Mouse (Mus musculus): ENCODE data around the gene Caml.
A peak's percentile ranks its signal among the peaks of the same experiment; 100 is the strongest.
"Not testable (repeated sequence)": the region's sequence is repeated elsewhere in the genome, so short reads cannot be mapped to it uniquely, and the experiment has no call there.

Caml gene

GRCm38 (mm10) chr13:55620275-55620674, 2.5 kb upstream of the Caml start:
- no peak for DNase-seq (ENCODE audit: low spot score in 2 of 2)

- not testable (repeated sequence) for DNase-seq (ENCODE audit: low spot score in 2 of 2)
These were observed 603 bp upstream of the Caml start for GRCm38 (mm10) chr13:55622156-55622648.

- DNase-seq (ENCODE audit: low spot score in 2 of 2), result peak in 1 of 2 experiments; percentile 81
These were observed 11.9 kb downstream of the Caml start, which contains the start of gene Ddx46 for GRCm38 (mm10) chr13:55634639-55635127. Gene Ddx46 (plus strand): TSS chr13:55635027.

DNA sequence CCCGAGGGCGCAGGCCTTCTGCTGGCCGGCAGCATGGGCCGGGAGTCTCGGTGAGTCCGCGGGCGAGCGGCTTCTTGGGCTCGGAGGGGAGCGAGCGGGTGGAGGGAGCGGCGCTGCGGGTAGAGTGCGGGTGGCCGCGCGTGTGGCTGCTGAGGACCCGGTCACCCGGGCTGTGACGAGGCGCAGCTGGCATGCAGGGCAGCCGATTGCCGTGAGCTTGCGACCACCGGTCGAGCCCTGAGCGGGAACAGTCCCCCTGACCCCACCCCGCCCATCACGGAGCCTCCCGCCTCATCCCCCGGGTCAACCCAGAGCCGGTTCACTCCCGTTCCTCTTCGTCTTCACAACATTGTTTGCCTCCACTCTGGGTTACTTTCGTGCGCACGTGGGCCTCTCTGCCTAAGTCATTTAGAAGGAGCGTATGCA, 12.4 kb downstream of the Caml start:
- no peak for DNase-seq (ENCODE audit: low spot score in 2 of 2)

DNA sequence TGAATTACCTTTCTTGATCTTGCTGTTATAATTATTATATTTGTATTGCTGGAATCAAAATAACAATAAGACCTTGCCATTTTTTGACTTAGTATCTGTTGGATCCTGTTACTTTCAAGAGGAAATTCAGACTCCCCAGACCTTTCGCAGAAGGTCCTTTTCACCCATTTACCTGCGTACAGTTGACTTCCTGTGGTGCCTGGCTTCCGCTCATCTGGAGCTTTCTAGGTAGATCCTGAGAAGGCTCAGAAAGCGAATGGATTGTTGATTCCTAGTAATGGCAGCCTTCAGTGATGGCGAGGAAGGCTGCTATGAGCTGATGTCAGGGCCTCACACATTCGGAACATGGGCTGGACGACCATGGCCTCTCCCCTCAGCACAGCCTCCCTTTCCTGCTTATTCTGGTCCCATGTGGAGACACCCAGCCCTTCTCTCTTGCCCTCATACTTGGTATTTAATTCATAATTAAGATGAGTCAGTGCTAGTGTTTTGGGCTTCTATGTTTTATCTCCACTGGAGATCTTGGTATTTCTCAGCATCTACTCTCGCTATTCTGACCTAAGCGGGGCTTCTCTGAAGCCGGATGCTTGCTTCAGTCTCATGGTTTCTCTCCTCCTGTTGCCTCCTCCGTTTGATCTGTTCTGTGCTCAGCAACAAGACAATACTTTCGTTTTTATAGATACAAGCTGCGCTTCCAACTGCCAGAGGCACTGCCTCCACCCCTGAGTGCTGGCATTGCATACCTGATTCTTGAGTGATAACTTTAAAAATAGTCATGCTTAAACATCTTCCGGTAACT, 13.6 kb downstream of the Caml start:
- DNase-seq (ENCODE audit: low spot score in 2 of 2), result no peak

- peak in 1 of 2 experiments; percentile 80 for DNase-seq (ENCODE audit: low spot score in 2 of 2)
These were observed 17.7 kb downstream of the Caml start for GRCm38 (mm10) chr13:55640480-55640879.

- no peak for DNase-seq (ENCODE audit: low spot score in 2 of 2)
These were observed 21.7 kb downstream of the Caml start for GRCm38 (mm10) chr13:55644525-55644924.

DNA sequence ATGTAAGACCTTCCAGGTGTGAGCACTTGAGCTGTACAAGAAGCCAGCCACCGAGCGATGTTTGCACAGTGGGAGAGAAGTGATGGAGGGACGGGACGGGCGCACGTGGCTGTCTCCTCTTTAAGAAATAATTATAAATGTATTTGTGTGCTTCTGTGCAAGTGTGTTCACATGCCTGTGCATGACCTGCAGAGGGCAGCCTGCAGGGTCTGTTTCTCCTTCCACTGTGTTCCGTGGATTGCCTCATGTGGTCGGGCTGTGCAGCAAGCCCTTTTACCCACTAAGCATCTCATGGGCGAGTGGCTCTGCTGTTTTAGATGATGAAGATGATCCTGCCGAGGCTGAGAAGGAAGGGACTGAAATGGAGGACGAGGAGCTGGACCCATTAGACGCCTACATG, 27.3 kb downstream of the Caml start:
- no peak for DNase-seq (ENCODE audit: low spot score in 2 of 2)

GRCm38 (mm10) chr13:55650980-55651379, 28.2 kb downstream of the Caml start:
- no peak for DNase-seq (ENCODE audit: low spot score in 2 of 2)

DNA sequence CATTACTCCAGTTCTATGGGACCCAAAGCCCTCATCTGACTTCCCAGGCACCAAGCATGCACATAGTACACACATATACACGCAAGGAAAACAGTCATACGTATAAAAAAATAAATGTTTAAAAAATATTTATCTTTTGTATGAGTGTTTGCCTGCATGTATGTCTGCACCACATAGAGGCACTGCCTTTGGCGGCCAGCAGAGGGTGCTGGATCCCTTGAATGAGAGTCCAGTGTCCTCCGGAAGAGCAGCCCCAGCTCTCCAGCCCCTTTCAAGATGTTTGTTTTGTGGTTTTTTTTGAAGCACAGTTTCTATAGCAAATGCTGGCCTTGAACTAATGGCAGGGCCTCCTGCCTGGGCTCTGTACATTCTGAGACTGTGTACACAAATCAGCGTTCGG, 45.7 kb downstream of the Caml start:
- DNase-seq (ENCODE audit: low spot score in 2 of 2), result no peak

DNA sequence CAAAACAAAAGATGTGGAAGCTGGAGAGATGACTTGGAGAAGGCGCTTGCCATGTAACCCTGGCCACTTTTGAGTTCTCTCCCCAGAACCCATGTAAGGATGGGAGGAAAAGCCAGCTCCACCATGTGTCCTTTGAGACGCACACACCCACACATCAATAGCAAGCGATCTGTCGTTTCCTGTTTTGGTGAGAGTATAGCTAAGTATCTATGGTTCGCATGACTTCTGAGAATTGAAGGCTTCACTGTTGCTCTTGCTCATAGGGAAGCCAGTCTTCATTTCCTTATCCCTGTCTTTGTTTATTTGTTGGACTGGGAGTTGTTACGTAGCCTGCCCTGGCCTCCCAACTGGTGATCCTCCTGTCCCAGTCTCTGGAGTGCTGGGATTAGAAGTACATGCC, 49.9 kb downstream of the Caml start:
- no peak for DNase-seq (ENCODE audit: low spot score in 2 of 2)

DNA sequence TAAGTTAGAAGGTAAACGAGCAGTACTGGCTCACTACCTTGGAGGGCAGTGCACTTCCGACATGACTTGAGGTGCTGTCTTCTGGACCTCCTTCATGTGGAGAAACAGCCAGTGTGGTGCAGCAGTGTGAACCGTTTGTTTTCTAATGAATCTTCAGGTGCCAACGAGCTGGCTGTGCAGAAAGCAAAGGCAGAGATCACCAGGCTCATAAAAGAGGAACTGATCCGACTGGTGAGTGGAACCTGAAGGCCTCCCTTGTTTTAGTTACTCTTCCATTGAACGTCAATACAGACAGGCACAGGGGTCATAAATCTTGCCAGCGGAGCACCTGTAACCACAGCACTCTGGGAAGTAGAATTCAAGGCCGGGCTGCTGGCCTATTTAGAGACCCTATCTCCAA, 54.6 kb downstream of the Caml start:
- no peak for DNase-seq (ENCODE audit: low spot score in 2 of 2)

All from left cerebral cortex, adult 9 months (tissue).